Mouse (Mus musculus) midbrain, embryonic 14.5 days (tissue): ENCODE measurements around the gene Cpa4. TPM values are rescaled to one million over a fixed set of nuclear protein-coding genes. Genes with fewer than 3 reads are reported as not detected.
A peak's percentile ranks its signal among the peaks of the same experiment; 100 is the strongest.

Experiments used
- ATAC-seq: fragments of 200-750 bp; cut with Nextera tagmentation; 2 replicates; pipeline ENCODE4 v1.8.0; 2017; ENCODE audit warnings: moderate number of reproducible peaks, moderate library complexity; ENCODE audit not compliant: low FRiP score, low TSS enrichment
- DNase-seq: peaks from one replicate; pipeline ENCODE4 v3.0.0-alpha.2; 2015
- H3K27ac ChIP-seq: fragments of 300-500 bp; sonication (generic); replicated peaks from 2 replicates; pipeline ENCODE4 v1.5.1; 2014; ENCODE audit warnings: mild to moderate bottlenecking, low read depth, low read length, moderate library complexity
- H3K27me3 ChIP-seq: fragments of 300-500 bp; sonication (generic); 2 replicates; pipeline ENCODE4 v1.6.1; 2014; ENCODE audit warnings: low read length, control low read depth, mixed read lengths; ENCODE audit not compliant: control insufficient read depth, insufficient read depth
- H3K36me3 ChIP-seq: fragments of 300-500 bp; sonication (generic); 2 replicates; pipeline ENCODE4 v1.6.1; 2014; ENCODE audit warnings: low read length, control low read depth; ENCODE audit not compliant: control insufficient read depth, insufficient read depth
- H3K4me1 ChIP-seq: fragments of 300-500 bp; sonication (generic); 2 replicates; pipeline ENCODE4 v1.6.1; 2014; ENCODE audit warnings: mild to moderate bottlenecking, antibody characterized with exemption, low read length, control low read depth; ENCODE audit not compliant: control insufficient read depth, insufficient read depth
- H3K4me2 ChIP-seq: fragments of 300-500 bp; sonication (generic); 2 replicates; pipeline ENCODE4 v1.6.1; 2014; ENCODE audit warnings: mild to moderate bottlenecking, low read length, moderate library complexity
- H3K4me3 ChIP-seq: fragments of 300-500 bp; sonication (generic); replicated peaks from 2 replicates; pipeline ENCODE4 v1.5.1; 2014; ENCODE audit warnings: low read depth, low read length
- H3K9ac ChIP-seq: fragments of 300-500 bp; sonication (generic); replicated peaks from 2 replicates; pipeline ENCODE4 v1.6.1; 2014; ENCODE audit warnings: mild to moderate bottlenecking, low read length, moderate library complexity
- H3K9me3 ChIP-seq: fragments of 300-500 bp; sonication (generic); 2 replicates; pipeline ENCODE4 v1.6.1; 2016; ENCODE audit warnings: low read length, control low read depth, mixed read lengths; ENCODE audit not compliant: control insufficient read depth
- WGBS: fragments of 180-500 bp; shearing (Covaris S2); extraction: QIAGEN DNeasy Blood & Tissue Kit; methylation state at CpG from one replicate; pipeline ENCODE4 v1.1.7; 2014; 5-methylcytosine and 5-hydroxymethylcytosine counted together
- polyA plus RNA-seq: library from polyadenylated mRNA; unstranded; fragments of >200 nt; fragmentation: Nextera tagmentation; extraction: Ambion mirVana; gene quantifications from 2 replicates; pipeline ENCODE4 v1.2.1, GENCODE M21; 2014

Gene Cpa4
- polyA plus RNA-seq, 1 experiment from 2014 or later: 1.2 TPM

GRCm38 (mm10) chr6:30549231-30549761, 18.9 kb upstream of the Cpa4 start:
- 0 out of 2 replicates have a peak overlapping the region, but pooled peaks have one; percentile 0 for H3K9ac ChIP-seq
- H3K27ac ChIP-seq: peak overlapping the region; percentile 38; the same call in 1 of the 2 replicates
- no peaks in the 10 kb centered on the region for H3K36me3 ChIP-seq
- H3K4me1 ChIP-seq: peaks cover 55% of the 10 kb centered on the region
- 16% methylated on average over 15 of the region's 15 CpGs for WGBS
- DNase-seq: peak; percentile 46
- H3K27me3 ChIP-seq: no peaks in the 10 kb centered on the region
- no peak for ATAC-seq
- H3K4me2 ChIP-seq: no peak overlapping the region
- no peaks in the 10 kb centered on the region for H3K9me3 ChIP-seq
- H3K4me3 ChIP-seq: no peak overlapping the region

DNA sequence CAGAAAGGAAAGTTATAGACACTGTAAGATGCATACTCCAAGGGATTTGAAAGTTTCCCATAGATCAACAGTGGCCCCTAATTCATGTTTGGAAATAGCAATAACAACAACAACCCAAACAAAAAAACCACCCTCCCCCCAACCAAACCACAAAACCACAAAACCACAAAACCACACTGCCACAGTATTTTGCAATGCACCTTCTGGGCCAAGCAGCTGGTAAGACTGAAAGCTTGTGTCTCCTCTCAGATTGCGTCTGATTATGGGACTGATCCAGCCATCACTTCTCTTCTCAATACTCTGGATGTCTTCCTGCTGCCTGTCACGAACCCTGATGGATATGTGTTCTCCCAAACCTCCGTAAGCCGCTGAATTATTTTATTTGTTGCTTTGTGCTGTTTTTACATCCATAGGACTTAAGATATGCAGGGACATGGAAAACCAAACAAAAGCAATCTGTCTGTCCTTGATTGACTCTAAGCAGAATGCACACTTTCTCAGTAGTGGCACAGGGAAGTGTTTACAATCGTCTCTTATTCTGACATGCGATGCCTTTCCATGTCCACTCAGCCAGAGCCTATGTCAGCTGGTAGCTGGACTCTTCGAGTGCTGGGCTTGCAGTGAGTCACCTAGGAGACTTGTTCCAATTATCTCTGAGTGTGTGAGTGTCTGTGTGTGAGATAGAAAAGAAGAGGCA, 17.5 kb upstream of the Cpa4 start:
- Histone ChIP-seq H3K9me3 (no peaks in the 10 kb centered on the region), H3K36me3 (no peaks in the 10 kb centered on the region), H3K4me2 (no peak overlapping the region), H3K9ac (no peak overlapping the region), H3K4me1 (peaks cover 53% of the 10 kb centered on the region), H3K27ac (peak overlapping the region; percentile 88; the same call in 1 of the 2 replicates), H3K4me3 (no peak overlapping the region), H3K27me3 (no peaks in the 10 kb centered on the region)
- WGBS: 48% methylated on average over 7 of the region's 7 CpGs
- DNase-seq (no peak), ATAC-seq (no peak)

DNA sequence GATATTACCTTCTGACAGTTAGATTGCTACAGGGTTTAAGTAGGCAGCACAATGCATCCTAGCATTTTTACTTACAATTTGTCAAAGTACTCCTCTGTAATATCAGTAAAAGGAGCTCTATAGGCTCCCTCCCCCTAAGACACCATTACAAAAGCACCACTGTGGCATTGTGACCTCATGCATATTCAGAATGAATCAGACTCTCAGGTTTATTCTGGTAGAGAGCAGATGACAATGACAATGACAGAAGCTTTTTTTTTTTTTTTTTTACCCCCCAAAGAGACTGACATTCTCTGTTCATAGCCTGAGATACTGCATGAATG, 17.0 kb upstream of the Cpa4 start:
- H3K4me1 ChIP-seq: peaks cover 49% of the 10 kb centered on the region
- no peaks in the 10 kb centered on the region for H3K9me3 ChIP-seq
- H3K9ac ChIP-seq: no peak overlapping the region
- H3K4me2 ChIP-seq: no peak overlapping the region
- peak; percentile 45 for DNase-seq
- H3K27me3 ChIP-seq: no peaks in the 10 kb centered on the region
- peak overlapping the region; percentile 88; the same call in 1 of the 2 replicates for H3K27ac ChIP-seq
- H3K4me3 ChIP-seq: no peak overlapping the region
- no peak for ATAC-seq
- H3K36me3 ChIP-seq: no peaks in the 10 kb centered on the region

DNA sequence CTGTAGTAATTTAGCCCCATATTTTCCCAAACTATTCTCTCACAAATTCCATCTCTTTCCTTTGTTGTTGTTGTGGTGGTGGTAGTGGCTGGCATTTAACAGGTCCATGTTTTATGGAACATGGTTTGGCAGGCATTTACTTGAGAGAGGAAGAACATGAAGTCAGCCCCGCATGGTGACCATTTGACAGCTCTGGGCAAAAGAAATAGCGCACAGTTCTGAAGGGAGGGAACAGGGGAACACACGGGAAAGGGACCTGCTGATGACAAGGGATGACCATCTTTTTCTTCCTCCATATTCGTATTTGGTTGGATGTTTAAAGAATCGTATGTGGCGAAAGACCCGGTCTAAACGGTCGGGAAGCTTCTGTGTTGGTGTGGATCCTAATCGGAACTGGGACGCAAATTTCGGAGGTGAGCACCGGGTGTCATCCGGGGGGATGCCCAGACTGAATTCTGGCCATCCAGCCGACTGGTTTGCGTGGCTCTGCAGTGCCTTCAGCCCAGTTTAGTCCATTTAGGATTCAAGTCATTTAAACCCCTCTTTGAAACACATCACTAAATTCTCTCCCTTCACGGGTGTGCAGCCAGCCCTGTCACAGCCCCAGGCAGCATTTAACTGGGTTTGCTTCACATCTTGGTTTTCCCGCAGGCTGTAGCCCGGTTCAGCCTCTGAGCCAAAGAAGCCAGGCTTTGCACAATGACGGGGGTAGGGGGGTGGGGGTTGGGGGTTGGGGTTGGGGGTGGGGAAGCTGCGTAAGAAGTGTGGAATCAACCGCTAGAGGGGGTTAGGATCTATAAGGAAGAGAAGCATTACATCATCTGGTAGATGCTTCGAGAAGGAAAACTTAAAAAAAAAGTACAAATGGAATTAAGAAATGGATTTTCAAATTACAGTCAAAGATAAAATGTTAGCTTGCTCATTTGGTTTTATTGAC, 16.3 kb upstream of the Cpa4 start:
- H3K4me1 ChIP-seq: peaks cover 41% of the 10 kb centered on the region
- peak overlapping the region; percentile 15 for H3K4me3 ChIP-seq

DNA sequence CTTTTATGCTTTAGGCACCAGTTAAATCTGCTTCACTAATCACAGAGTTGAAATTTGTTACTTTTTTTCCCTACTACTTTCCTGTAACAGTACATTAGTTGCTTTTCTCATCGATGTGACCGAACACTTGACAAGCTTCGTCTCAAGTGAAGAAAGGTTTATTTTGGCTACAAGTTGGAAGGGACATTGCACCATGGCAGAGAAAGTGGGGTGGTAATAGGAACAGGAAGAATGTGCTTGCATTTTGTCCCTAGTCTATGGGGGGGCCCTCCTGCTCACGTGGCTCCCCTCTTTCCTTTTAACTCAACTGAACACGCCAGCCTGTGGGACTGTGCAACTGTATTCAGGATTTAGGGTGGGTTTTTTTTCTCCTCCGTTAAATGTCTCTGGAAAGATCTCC, 15.5 kb upstream of the Cpa4 start:
- Histone ChIP-seq H3K36me3 (no peaks in the 10 kb centered on the region), H3K4me1 (peaks cover 35% of the 10 kb centered on the region), H3K27me3 (no peaks in the 10 kb centered on the region), H3K9ac (no peak overlapping the region), H3K4me3 (no peak overlapping the region), H3K9me3 (no peaks in the 10 kb centered on the region), H3K4me2 (no peak overlapping the region), H3K27ac (0 out of 2 replicates have a peak overlapping the region, but pooled peaks have one; percentile 3)
- WGBS: 55% methylated on average over 6 of the region's 6 CpGs
- ATAC-seq: no peak
- DNase-seq: no peak

More for the DNA sequence above, 16.3 kb upstream of the Cpa4 start:
- no peaks in the 10 kb centered on the region for H3K27me3 ChIP-seq
- 6% methylated on average over 23 of the region's 23 CpGs for WGBS
- H3K27ac ChIP-seq: peak overlapping the region; percentile 88
- peak; percentile 74 for ATAC-seq
- peak overlapping the region; percentile 24 for H3K9ac ChIP-seq
- H3K36me3 ChIP-seq: no peaks in the 10 kb centered on the region
- H3K9me3 ChIP-seq: no peaks in the 10 kb centered on the region
- DNase-seq: peak; percentile 92
- H3K4me2 ChIP-seq: peak overlapping the region; percentile 54

GRCm38 (mm10) chr6:30553381-30554010, 14.7 kb upstream of the Cpa4 start:
- no peak for DNase-seq
- Histone ChIP-seq H3K27ac (no peak overlapping the region; the same call in 1 of the 2 replicates), H3K27me3 (no peaks in the 10 kb centered on the region), H3K9me3 (no peaks in the 10 kb centered on the region), H3K9ac (no peak overlapping the region), H3K36me3 (no peaks in the 10 kb centered on the region), H3K4me1 (peaks cover 26% of the 10 kb centered on the region), H3K4me3 (no peak overlapping the region), H3K4me2 (no peak overlapping the region)
- ATAC-seq: no peak
- 76% methylated on average over 7 of the region's 7 CpGs for WGBS

DNA sequence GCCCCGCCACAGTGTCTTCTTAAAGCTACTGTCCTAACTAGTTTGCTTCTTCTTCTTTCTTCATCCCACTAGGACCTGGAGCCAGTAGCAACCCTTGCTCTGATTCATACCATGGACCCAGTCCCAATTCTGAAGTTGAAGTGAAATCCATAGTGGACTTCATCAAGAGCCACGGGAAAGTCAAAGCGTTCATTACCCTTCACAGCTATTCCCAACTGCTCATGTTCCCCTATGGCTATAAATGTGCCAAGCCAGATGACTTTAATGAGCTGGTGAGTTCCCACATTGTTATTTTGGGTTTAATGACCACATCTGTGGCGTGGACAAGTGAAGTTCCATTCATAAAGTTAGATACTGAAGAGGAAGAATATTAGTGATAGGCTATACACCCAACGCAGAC, 14.1 kb upstream of the Cpa4 start:
- H3K4me2 ChIP-seq: no peak overlapping the region
- no peaks in the 10 kb centered on the region for H3K27me3 ChIP-seq
- H3K27ac ChIP-seq: no peak overlapping the region
- no peak overlapping the region for H3K4me3 ChIP-seq
- no peaks in the 10 kb centered on the region for H3K9me3 ChIP-seq
- no peak for DNase-seq
- 85% methylated on average over 5 of the region's 5 CpGs for WGBS
- H3K4me1 ChIP-seq: peaks cover 22% of the 10 kb centered on the region
- no peaks in the 10 kb centered on the region for H3K36me3 ChIP-seq
- H3K9ac ChIP-seq: no peak overlapping the region
- ATAC-seq: no peak

DNA sequence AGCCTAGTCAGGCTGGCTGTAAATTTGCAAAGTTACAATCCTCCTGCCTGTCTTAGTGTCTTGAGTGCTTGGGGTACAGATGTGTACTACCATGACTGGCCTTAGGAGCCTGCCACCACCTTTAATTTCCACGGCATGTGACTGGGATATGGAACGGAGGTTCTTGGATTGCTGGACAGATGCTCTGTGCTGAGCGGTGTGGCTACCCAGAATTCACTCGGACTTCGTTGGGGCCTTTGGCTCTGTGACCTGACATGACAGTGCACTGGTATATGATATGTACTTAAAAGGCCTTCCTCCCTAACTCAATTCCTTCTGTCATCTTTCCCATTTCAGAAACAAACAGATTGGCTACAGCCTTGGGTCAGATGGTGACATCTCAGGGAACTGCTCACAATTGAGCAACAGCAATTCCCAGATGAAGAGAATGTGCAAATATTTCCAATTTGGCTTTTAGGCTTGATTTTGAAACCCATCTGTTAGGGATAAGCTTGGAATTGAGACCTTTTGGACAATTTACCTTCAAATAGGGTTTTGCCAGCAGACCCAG, 13.5 kb upstream of the Cpa4 start:
- H3K4me1 ChIP-seq: peaks cover 19% of the 10 kb centered on the region
- H3K27me3 ChIP-seq: no peaks in the 10 kb centered on the region
- DNase-seq (no peak), ATAC-seq (no peak)
- no peaks in the 10 kb centered on the region for H3K9me3 ChIP-seq
- H3K4me2 ChIP-seq: no peak overlapping the region
- H3K9ac ChIP-seq: no peak overlapping the region
- H3K4me3 ChIP-seq: no peak overlapping the region
- WGBS: 93% methylated on average over 5 of the region's 5 CpGs
- no peaks in the 10 kb centered on the region for H3K36me3 ChIP-seq
- H3K27ac ChIP-seq: no peak overlapping the region
